Mouse (Mus musculus) left cerebral cortex, adult 2 months (tissue): Measurements from ENCODE around the gene Xirp1. TPM values are rescaled to one million over a fixed set of nuclear protein-coding genes. Genes with fewer than 3 reads are reported as not detected.

ENCODE experiments used
- DNase-seq, 2 experiments: peaks; one replicate each; pipeline ENCODE4 v3.0.0; 2021 to 2022; ENCODE audit warnings: low spot score in 2 of 2, mixed read lengths in 1 of 2; ENCODE audit errors: extremely low spot score in 1 of 2
- H3K27ac ChIP-seq: fragments of 200-600 bp; 2 replicates; pipeline ENCODE4 v1.8.1; 2022
- H3K4me3 ChIP-seq: fragments of 200-600 bp; 2 replicates; pipeline ENCODE4 v1.8.1; 2022
- CTCF ChIP-seq: fragments of 200-600 bp; IDR thresholded peaks from 2 replicates; pipeline ENCODE4 v1.8.1; 2022; ENCODE audit warnings: antibody characterized with exemption, mild to moderate bottlenecking, moderate library complexity
- intact Hi-C: fragments of 180-260 bp; cut with DNase I; formaldehyde crosslinking; loops from one replicate; pipeline ENCODE4 v1.15.1; 2025
- total RNA-seq, 2 experiments: library from RNA; stranded (reverse); gene quantifications; 2 replicates each; pipeline ENCODE4 v1.2.3; 2021

The Xirp1 gene
- total RNA-seq, 2 experiments from 2014 or later: 0.14 to 0.20 TPM

GRCm38 (mm10) chr9:120000761-120001160 is 22.6 kb downstream of the Xirp1 start:
- Histone ChIP-seq H3K4me3 (no peak overlapping the region), H3K27ac (no peak overlapping the region)
- intact Hi-C loops: loop anchor here (2.0 kb wide), 1 partner anchor 14 kb away; no protein-coding TSS in a partner anchor
- DNase-seq: no peak
- TF ChIP-seq CTCF: no peak

GRCm38 (mm10) chr9:119999636-120000035 is 23.8 kb downstream of the Xirp1 start:
- Histone ChIP-seq H3K4me3 (no peak overlapping the region), H3K27ac (no peak overlapping the region)
- DNase-seq: no peak
- TF ChIP-seq CTCF: no peak
- intact Hi-C loops: loop anchor here (2.0 kb wide), 1 partner anchor 13 kb away; no protein-coding TSS in a partner anchor

GRCm38 (mm10) chr9:119998776-119999175 is 24.6 kb downstream of the Xirp1 start:
- Histone ChIP-seq H3K4me3 (no peak overlapping the region), H3K27ac (no peak overlapping the region)
- no peak for TF ChIP-seq CTCF
- no peak for DNase-seq
- intact Hi-C loops: no loop called here

GRCm38 (mm10) chr9:119996080-119996479 is 27.3 kb downstream of the Xirp1 start:
- Histone ChIP-seq H3K4me3 (no peak overlapping the region), H3K27ac (no peak overlapping the region)
- no peak for TF ChIP-seq CTCF
- no peak for DNase-seq
- intact Hi-C loops: no loop called here

DNA sequence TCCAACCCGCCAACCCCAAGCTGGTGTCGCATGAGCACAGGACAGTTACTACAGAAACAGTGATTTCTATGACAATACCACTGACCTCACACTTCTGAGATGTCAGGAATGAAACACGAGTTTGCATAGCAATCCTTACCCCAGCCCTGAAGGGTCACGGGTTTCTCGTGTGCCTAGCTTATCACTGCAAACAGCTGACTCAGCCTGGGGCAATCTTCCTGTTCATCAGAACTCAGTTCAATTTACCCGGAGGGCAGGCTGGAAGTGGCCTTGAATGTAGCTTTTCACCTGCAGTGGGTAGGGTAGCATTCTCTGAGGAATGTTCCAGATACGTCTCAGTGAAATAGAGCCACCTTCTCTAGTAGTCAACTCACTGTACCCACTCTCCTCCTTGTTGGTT is 29.2 kb downstream of the Xirp1 start:
- intact Hi-C loops: no loop called here

GRCm38 (mm10) chr9:119993092-119993844 is 30.1 kb downstream of the Xirp1 start:
- intact Hi-C loops: no loop called here
- no peak for DNase-seq
- no peak overlapping the region for H3K27ac ChIP-seq
- no peak for TF ChIP-seq CTCF
- H3K4me3 ChIP-seq: no peak overlapping the region

More for the DNA sequence above, 29.2 kb downstream of the Xirp1 start:
- DNase-seq: no peak
- H3K27ac ChIP-seq: no peak overlapping the region
- no peak for TF ChIP-seq CTCF
- H3K4me3 ChIP-seq: no peak overlapping the region

DNA sequence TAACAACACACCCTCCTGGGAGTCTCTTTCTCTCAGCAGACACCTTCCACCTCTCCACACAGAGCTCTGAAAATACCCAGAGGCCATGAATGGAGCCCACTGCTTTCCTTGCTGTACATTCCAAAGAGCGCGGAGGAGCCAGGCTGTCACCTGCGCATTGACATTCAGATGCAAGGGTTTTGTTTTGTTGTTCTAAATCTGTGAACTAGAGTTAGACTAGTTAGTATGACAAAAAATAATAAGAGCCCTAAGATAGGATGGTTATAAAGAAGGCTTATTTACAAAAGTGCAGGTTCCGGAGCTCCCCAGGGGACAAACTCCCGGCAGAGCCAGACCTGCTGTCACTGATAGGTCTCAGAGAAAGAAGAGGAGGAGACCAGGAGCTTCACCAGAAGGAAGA is 32.1 kb downstream of the Xirp1 start:
- Histone ChIP-seq H3K27ac (no peak overlapping the region), H3K4me3 (no peak overlapping the region)
- no peak for DNase-seq
- TF ChIP-seq CTCF: no peak
- intact Hi-C loops: no loop called here

GRCm38 (mm10) chr9:119988304-119988703 is 35.1 kb downstream of the Xirp1 start:
- DNase-seq: no peak
- intact Hi-C loops: no loop called here
- H3K27ac ChIP-seq: no peak overlapping the region
- H3K4me3 ChIP-seq: no peak overlapping the region
- no peak for TF ChIP-seq CTCF

DNA sequence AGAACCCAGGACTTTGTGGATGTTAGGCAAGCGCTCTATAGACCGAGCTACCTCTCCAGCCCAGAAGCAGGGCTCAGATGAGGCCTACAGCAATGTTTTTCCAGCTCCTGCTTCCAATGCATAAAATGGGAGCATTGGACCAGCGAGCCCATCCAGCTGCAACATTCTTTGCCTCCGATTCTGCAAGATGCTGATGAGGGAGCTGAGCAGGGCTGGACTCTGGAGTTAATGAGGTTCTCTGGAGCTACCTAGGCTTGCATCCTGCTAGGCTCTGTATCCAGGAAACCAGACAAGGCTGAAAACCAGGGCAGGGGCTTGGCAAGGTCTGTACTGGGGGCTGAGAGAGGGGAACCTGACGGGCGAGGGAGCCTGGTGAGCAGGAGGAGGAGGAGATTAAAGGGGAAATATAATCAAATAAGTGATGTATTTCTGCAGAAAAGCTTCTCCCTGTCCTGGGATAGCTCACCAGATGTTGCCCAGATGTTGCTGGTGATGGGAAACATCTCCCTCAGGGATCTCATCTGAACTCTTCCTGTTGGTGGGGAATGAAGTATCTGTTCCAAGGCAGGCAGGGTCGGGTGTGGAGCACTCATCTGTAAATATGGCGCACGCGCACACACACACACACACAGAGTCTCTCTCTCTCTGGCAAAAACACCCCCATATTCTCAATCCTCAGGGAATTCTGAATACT is 37.4 kb downstream of the Xirp1 start:
- TF ChIP-seq CTCF: no peak
- DNase-seq: no peak
- intact Hi-C loops: loop anchor here (2.0 kb wide), 1 partner anchor 15 kb away; no protein-coding TSS in a partner anchor
- H3K4me3 ChIP-seq: no peak overlapping the region
- H3K27ac ChIP-seq: no peak overlapping the region

GRCm38 (mm10) chr9:119984536-119985011 is 38.8 kb downstream of the Xirp1 start, which contains the start of gene Csrnp1:
TSS of gene Csrnp1 (minus strand) at chr9:119984658.
- no peak for TF ChIP-seq CTCF
- Histone ChIP-seq H3K27ac (peak within 1 kb of the TSS; percentile 96), H3K4me3 (peak within 1 kb of the TSS; percentile 82)
- DNase-seq: no peak
- intact Hi-C loops: no loop called here

DNA sequence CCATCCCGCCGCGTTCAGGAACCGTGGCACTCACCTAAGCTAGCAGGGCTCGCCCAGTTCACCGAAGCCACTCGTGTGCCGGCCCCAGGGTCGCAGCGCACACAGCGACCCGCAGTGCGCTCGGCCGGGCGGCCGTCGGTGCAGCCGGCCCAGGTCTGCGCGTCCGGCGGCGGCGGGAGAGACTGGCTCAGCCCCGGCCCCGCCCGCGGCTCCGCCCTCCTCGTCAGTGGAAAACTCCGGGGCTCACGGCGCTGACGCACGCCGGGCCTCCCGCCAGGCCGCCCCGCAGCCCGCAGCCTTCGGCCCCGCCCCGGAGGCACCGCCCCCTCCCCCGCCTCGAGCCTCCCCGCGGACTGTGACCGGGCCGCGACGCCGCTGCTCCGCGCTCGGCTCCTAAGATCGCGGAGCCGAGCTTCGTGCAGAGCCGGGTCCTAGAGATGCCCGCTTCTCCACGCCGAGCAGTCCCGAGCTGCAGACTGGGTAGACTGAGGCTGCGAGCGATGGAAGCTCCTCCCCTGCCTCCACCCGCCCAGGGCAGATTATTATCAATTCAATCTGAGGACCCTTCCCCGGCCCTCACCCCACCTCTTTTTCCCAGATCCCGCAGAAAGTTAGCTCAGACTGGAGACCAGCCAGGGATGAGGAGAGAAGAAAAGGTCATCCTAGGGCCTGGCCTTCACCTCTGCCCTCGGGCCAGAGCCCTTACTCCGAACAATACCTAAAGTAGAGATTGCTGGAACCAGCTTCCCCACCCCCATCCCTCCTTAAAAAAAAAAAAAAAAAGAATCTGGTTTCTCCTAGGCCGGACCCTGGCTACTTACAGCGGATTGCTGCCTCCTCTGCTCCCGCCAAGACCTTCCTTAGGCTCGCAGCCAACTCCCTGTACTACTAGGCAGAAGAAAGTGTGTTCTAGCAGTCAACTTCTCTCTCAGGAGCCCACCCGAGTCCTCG is 39.5 kb downstream of the Xirp1 start:
- peak overlapping the region; percentile 96 for H3K27ac ChIP-seq
- peak overlapping the region; percentile 82 for H3K4me3 ChIP-seq
- no peak for TF ChIP-seq CTCF
- intact Hi-C loops: loop anchor here (1.0 kb wide), 1 partner anchor 27 kb away; no protein-coding TSS in a partner anchor
- peak; percentile 88 to 93 for DNase-seq
